Comparison of ENCODE assay signal across 1 mouse cellular context in the genomic region with DNA sequence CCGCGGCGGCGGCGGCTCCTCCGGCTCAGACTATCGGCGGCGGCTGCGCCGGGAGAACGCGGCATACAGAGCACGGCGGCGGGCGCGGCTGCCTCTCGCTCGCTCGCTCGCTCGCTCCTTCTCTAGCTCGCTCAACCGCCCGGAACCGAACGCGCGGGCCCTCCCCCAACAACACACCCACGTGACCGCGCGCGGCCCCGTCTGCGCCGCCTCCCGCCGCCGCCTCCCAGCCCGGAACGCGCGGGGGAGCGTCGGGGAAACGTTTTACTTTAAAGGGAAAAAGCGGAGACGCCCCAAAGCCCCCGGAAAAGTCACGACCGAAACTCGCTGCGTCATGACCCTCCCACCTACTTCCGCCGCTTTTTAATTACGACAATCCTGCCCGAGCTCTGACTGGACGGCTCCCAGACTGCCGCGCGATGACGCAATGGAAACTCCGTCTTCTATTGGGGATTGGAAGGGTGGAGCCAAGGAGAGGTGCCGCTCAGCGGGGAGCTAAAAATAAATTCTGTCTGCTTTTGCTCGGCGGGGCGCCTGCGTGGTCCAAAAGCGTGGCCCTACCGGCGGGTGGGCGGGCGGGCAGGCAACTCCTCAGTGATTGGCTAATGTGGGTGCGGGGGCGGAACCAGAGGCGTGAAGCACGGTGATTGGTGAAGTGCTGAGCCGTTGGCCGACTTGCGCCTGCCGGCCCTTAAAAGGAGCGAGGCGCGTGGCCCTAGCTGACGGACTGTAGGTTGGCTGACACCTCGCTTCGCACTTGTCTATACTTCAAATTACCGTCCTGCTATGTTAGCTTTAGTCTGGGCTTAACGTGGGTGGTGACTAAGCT.
TF ChIP-seq lines count a peak whose summit lies in the region.

A gene (minus strand): TSS at position 351 of the 829 bp plus-strand sequence.

TF ChIP-seq in MEL, 35 proteins besides CTCF, POLR2A, EP300 and RAD21 (continued from another document):
- TF ChIP-seq USF2 (IDR thresholded peaks at IDR 0.05; ENCODE audit: borderline replicate concordance in 1 of 2, insufficient read depth in 1 of 2, low read depth in 1 of 2, low read length in 2 of 2) (peak in 1 of 2 experiments; percentile 75; a peak in 2 of 4 replicates), MEF2A (IDR thresholded peaks at IDR 0.05; ENCODE audit: extremely low read depth, insufficient replicate concordance, low read depth, low read length, poor library complexity, severe bottlenecking) (peak; percentile 89), MAZ (IDR thresholded peaks at IDR 0.05; ENCODE audit: low read depth, low read length) (peak; percentile 87), ZMIZ1 (IDR thresholded peaks at IDR 0.05; ENCODE audit: low read depth, low read length) (peak; percentile 93), MYB (IDR thresholded peaks at IDR 0.05; ENCODE audit: low read depth, low read length) (peak; percentile 57), TBP (IDR thresholded peaks at IDR 0.05; ENCODE audit: low read depth, low read length) (peak; percentile 98), ZKSCAN1 (IDR thresholded peaks at IDR 0.05; ENCODE audit: low read depth, low read length) (no peak), ETS1 (IDR thresholded peaks at IDR 0.05; ENCODE audit: low read depth, low read length) (peak; percentile 80), GABPA (IDR thresholded peaks at IDR 0.05; ENCODE audit: low read depth, low read length) (peak; percentile 55; the same call in 1 of the 2 replicates), ZNF384 (IDR thresholded peaks at IDR 0.05; ENCODE audit: low read depth, low read length) (no peak), MYC (IDR thresholded peaks at IDR 0.05; ENCODE audit: low read depth, low read length) (peak; percentile 97), SIN3A (IDR thresholded peaks at IDR 0.05; ENCODE audit: low read length) (peak; percentile 86; the same call in 1 of the 2 replicates), GATA1 (IDR thresholded peaks at IDR 0.05; ENCODE audit: low read depth, low read length) (0 out of 2 replicates have a peak, but pooled peaks have one; percentile 2), KAT2A (conservative IDR thresholded peaks at IDR 0.05; ENCODE audit: low read depth, low read length) (no peak; the same call in 1 of the 2 replicates)
